Mouse (Mus musculus): ENCODE results near the gene Ggt7. TPM values are rescaled to one million over a fixed set of nuclear protein-coding genes. Genes with fewer than 3 reads are reported as not detected.
"Not testable (repeated sequence)": the region's sequence is repeated elsewhere in the genome, so short reads cannot be mapped to it uniquely, and the experiment has no call there.

Gene Ggt7
- 1 to 10 TPM; 1.1 to 1.4 TPM for total RNA-seq (2021)
- long read RNA-seq, experiment 1: 0 reads
- long read RNA-seq, experiment 2, partial matches to known transcripts: 0 of 2 reads
- long read RNA-seq, experiment 2, other reads (novel, unspliced or antisense): 1 of 2 reads

DNA sequence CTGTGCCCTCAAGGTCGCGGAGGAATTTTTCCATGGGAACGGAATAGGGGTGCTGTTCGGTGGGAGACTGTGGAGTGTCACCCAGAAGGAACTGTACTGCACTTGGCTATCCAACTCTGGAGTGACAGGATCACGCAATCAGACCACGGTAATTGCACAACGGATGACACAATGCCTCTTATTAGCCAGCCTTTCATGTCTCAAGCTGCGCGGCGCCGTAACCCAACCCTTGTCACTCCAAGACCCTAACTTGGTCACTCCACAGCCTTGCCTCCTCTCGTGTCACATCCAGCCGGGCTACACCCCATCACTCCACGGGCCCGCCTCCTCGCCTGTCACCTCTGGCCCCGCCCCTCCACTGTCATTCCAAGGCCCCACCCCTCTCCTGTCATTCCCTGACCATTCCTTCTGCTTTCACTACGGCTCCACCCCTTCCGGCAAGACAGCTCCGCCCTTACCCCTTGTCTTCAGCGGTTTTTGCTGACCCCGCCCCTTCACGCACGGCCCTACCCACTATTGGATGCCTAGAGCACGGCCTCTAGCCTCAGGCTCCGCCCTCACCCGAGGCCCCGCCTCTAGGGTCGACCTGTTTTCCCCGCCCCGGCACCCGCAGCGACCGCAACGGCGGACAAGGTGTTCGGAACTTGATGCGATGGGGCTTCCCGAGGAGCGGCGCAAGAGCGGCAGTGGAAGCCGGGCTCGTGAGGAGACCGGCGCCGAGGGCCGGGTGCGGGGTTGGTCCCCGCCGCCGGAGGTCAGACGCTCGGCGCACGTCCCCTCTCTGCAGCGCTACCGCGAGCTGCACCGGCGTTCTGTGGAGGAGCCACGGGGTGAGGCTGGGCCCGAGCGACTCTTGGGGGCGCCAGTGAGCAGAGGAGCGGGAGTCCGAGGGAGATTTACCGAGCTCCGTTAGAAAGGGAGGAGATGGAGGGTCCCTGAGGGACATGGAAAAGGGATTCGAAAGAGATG lies at the start of gene Ggt7, which contains the start of gene Acss2:
Ggt7 (minus strand) TSS at position 783 of the 969 bp plus-strand sequence.
Acss2 (plus strand) TSS at position 494 of the 969 bp plus-strand sequence.
- DNase-seq (ENCODE audit: low spot score): peak; percentile 99

DNA sequence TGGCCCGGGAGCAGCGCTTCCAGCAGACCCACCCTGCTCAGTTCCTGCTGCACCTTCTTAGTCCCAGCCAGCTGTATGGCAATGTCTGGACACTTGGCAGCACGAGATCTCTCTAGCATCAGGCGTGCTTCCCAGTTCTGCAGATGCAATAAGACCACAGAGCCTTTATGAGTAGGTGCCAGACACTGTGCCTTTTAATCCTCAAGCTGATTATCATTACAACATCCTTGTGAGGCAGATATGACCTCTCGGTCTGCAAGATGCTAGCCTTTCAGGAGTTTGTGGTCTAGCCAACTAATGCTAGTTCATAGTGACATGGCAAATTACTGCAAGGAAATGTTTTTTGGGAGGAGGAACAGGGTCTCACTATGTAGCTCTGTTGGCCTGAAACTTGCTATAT lies 49.7 kb upstream of the Ggt7 start:
- no peak for DNase-seq (ENCODE audit: low spot score)

DNA sequence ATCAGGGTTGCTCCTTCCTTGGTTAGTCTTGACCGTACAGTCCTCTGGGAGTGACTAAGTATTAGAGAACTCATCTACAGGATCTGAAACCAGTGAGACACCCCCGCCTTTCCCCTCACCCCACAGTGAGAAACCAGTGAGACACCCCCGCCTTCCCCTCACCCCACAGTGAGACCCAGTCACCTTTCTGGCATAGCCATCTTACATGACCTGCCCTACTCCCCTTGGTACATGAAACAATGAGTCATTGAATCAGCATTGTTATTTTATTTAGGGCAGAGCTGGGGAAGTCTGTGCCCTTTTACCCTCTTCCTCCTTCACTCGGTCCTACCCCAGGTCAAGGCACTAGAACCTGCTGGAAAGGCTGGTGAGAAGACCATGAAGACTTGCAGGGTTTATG lies 44.9 kb upstream of the Ggt7 start:
- DNase-seq (ENCODE audit: low spot score): no peak

DNA sequence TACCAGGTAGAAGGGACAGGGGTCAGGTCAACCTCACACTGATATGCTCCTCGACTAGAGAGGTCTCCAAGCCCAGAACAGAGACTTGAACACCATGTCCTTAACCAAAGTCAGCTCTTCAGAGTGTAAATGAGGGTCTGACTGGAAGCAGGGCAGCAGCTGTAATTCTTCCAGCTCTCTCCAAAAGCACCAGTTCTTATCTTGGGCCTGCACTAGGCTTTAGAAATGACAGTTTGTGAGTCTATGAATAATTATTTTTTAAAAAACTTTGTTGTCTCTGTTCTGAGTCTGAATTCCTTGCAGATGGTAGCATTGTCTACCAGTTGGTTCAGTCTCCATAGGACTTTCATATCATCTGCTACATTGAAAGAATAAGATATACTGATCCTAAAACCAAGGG lies 44.2 kb upstream of the Ggt7 start:
- no peak for DNase-seq (ENCODE audit: low spot score)

GRCm38 (mm10) chr2:155554426-155554985 lies 36.5 kb upstream of the Ggt7 start:
- DNase-seq (ENCODE audit: low spot score): no peak

GRCm38 (mm10) chr2:155552949-155553354 lies 34.9 kb upstream of the Ggt7 start:
- no peak for DNase-seq (ENCODE audit: low spot score)

DNA sequence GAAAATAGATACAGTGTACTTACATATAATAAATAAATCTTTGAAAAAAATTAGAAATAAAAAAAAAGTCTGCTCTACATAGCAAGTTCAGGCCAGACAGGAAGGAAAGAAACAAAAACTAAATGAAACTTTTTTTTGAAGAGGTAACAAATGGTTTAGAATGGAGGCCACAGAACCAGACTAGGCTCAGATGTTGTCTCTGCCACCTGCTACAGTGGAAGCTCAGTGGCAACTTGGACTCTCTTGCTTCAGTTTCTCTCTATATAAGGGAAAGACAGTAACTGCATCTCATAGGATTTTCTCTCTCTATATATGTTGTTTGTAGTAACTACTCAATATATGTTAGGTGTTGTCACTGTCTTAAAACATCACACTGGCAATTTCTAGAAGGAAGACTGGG lies 34.3 kb upstream of the Ggt7 start:
- no peak for DNase-seq (ENCODE audit: low spot score)

DNA sequence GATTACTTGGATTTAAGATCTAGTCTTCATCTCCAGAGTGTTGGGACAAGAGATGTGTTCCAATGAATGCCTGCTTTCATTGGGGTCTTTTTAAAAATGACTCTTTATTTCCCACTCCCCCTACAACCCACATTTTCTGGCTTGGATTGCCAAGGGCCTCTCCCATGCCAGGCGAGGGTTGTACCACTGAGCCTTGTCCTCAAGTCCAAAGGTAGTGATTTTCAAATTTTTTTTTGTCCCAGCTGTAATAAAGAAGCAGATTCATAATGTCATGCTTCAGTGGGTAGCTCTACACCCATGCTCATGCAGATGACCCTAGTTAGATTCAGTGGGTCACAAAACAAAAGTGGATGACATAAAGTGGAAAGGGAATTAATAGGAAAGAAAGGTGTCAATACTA lies 28.9 kb upstream of the Ggt7 start:
- no peak for DNase-seq (ENCODE audit: low spot score)

GRCm38 (mm10) chr2:155540822-155541458 lies 22.9 kb upstream of the Ggt7 start:
- peak; percentile 85 for DNase-seq (ENCODE audit: low spot score)

DNA sequence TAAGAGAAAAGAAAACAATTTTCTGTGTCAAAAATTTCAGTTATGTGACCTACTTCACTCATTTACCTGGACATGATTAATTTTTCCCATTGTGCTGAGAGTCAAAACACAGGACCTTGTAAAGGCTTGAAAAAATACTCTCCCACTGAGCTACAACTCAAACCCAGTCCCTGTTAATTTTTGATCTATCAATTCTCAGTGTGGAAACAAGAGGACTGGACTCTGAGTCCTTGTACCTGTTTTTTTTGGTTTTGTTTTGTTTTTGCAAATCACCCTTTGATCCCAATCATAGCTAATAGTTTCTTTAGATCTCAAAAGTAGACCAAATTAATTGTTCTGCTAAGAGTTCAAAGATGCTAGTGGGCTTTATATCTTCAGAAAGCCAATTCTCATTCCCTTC lies 21.7 kb upstream of the Ggt7 start:
- DNase-seq (ENCODE audit: low spot score): no peak

DNA sequence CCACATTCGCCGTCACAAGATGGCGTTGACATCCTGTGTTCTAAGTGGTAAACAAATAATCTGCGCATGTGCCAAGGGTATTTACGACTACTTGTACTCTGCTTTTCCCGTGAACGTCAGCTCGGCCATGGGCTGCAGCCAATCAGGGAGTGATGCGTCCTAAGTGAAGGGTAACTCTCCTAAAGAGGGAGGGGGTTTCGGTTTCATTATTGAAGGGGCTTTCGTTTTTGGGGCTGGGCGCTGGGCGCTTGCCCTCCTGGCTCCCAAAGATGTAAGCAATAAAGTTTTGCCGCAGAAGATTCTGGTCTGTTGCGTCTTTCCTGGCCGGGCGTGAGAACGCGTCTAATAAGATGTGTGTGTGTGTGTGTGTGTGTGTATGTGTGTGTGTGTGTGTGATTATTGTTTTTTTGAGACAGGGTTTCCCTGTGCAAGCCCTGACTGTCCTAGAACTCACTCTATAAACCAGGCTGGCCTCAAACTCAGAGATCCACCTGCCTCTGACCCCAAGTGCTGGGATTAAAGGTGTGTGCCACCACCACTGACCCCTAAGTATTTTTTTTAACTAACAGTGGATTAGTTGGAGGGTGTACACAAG lies 20.5 kb upstream of the Ggt7 start:
- not testable (repeated sequence) for DNase-seq (ENCODE audit: low spot score)

GRCm38 (mm10) chr2:155537761-155538462 lies 19.9 kb upstream of the Ggt7 start:
- no peak for DNase-seq (ENCODE audit: low spot score)

- DNase-seq (ENCODE audit: low spot score): no peak
Observed at GRCm38 (mm10) chr2:155536292-155536691, 18.3 kb upstream of the Ggt7 start.

DNA sequence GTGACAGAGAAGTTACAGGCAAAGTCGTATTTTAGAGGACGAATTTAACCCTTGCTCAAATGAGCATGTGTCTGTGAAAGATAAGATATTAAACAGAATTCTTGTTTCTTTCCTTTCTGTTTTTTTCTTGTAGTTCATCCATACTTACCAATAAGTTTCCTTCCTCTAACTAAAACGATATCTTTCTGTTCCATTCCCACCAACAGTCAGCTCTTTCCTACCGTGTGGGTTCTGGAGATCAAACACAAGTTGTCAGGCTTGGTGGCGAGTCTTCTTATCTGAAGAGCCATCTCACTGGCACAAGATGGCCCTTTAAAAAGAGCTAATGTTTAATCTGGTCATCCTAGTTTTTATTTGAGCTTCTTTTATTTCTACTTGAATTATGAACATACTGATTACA lies 9.3 kb upstream of the Ggt7 start:
- DNase-seq (ENCODE audit: low spot score): no peak

- DNase-seq (ENCODE audit: low spot score): no peak
Observed at GRCm38 (mm10) chr2:155524378-155524777, 6.3 kb upstream of the Ggt7 start.

DNA sequence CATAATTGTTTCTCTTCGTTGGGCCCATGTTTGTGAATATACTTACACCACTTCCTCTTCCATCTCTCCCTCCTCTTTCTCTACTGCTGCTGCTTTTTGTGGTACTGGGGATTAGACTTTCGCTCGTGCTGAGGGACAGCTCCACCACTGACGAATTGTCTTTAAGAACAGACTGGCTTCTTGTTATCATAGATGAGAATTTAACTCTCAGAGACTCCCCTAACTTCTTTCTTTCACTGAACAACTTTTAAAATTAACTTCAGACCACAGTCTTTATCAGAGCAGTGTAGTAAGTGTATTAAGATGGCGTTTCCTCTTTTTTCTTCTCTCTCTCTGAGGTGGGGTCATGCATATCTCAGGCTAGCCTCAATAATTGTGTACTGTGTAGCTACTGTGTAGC lies 5.7 kb upstream of the Ggt7 start:
- no peak for DNase-seq (ENCODE audit: low spot score)

- no peak for DNase-seq (ENCODE audit: low spot score)
Observed at GRCm38 (mm10) chr2:155518531-155519270, 664 bp upstream of the Ggt7 start.

DNA sequence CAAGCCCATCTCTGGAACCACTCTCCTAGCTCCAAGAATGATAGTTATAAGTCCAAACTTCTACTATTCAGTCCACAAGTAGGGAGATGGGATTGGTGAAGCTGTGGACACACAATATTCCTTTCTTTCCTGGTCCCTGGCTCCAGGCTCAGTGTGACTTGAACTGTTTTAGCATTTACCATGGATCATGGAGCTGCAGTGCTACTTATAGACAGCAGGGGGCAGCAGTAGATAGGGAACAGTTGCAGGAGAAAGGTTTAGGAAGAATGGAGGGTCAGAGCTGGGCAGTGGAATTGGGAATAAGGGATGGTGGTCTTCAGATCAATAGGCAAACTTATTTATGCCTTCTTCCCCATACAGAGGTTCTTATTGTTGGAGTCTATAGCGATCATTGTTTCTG lies 2.1 kb downstream of the Ggt7 start:
- peak; percentile 85 for DNase-seq (ENCODE audit: low spot score)

DNA sequence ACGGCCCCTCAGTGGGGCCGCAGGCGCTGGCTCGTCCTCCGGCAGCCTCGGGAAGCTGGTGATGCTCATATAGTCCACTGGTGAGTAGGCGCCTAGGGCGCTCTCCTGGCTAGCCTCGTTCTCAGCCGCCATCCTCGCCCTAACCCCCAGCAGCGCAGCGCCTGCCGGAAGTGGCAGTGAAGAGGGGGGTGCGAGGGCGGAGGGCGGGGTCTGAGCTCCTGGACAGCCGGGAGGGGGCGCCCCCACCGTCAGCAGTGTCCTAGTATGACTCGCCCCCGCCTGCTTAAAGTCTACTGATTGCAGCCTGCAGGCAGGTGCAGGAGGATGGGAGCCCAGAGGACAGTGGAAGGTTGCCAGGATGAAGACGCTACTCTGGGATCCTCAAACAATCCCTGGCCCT lies 3.4 kb downstream of the Ggt7 start:
- peak; percentile 76 for DNase-seq (ENCODE audit: low spot score)

GRCm38 (mm10) chr2:155513543-155513942 lies 4.5 kb downstream of the Ggt7 start:
- DNase-seq (ENCODE audit: low spot score): no peak

All from gastrocnemius, adult 18-20 months (tissue).